Mouse (Mus musculus) regulatory T cell (primary cell): ENCODE measurements around the gene Auh.

Experiments used
- in situ Hi-C: fragments of 300-600 bp; cut with MboI, MseI; formaldehyde crosslinking; loops from one replicate; pipeline ENCODE4 v1.15.1; 2025; ENCODE audit warnings: high pct_unique_total_duplicates

Gene Auh

DNA sequence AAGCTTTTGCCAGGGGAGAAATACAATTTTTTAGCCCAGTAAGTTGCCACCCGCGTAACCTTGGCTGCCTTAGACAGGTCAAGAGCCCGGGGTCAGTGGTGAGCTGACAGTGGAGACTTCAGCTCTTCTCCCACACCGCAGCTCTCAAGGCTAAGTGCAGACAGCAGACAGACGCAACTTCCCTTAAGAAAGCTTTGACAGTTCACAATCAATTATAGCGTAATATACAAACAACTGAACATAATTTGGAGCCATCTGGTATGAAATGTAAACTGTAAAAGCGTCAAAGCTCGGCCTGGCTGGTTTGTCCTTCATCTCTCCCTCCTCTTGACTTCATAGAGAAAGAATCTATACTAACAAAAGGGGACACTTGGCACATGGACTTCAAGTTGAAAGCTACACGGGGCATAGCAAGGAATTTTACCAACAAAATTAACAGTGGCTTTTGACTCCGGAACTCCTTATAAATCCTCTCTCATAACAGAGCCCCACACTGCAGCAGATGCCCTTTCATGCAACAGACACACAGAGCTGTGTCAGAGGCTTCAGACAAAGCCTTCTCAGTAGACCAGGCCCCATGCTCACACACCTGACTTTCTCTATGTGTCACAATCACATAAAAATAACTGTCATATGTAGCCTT is 85.8 kb downstream of the Auh start:
- in situ Hi-C loops: no loop called here

DNA sequence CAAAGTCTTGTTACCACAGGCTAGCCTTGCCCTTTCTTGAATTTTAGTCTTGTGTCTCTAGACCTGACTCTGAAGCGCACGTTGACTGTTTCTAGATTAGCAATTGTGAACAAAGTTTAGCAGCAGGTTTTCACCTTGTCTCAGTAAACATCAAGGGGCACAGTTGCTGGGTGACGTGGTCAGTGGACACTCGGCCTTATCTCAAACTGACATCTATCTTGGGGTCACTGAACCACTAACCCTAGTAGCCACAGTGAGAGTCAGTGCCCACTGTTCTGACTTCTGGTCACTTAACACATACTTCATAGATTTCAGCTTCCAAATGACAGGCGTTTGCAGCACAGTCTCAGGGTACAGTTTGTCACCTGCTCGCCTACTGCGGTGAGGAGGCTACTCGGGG is 93.2 kb downstream of the Auh start:
- in situ Hi-C loops: no loop called here

DNA sequence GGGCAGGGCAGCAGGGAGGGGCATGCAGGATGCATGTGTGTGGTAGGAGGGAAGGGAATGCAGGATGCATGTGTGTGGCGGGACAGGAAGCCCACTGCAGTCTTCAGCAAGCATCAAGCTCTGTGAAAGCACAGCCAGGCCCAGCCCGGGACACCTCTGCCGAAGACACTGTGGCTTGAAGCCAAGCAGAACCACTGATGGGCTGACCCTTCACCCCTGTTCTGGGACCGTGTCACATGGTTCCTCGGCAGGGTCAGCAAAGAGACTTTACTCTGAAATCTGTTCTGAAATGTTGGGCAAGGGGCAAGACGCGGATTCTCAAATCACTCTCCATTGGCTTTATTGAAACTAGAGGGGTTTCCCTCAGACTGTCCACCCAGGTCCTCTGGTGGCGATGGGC is 94.9 kb downstream of the Auh start:
- in situ Hi-C loops: loop anchor here (5.0 kb wide), 1 partner anchor 153 kb away; no protein-coding TSS in a partner anchor

DNA sequence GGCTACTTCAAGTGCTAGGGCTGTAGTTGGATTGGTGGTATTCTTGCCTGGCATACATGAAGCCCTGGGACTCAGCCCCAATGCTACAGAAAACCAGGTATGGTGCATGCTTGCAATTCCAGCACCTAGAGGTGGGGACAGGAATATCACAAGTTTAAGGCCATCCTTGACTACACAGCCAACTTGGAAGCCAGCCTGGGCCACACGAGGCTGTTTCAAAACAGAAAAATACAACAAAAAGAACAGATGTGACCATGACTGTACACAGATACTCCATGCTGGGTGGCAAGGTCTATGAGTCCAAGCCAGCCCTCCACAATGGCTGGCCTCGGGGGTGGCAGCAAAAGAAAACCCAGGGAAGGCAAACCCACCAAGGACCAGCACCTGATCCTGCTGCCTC is 95.7 kb downstream of the Auh start:
- in situ Hi-C loops: loop anchor here (5.0 kb wide), 1 partner anchor 154 kb away; no protein-coding TSS in a partner anchor

DNA sequence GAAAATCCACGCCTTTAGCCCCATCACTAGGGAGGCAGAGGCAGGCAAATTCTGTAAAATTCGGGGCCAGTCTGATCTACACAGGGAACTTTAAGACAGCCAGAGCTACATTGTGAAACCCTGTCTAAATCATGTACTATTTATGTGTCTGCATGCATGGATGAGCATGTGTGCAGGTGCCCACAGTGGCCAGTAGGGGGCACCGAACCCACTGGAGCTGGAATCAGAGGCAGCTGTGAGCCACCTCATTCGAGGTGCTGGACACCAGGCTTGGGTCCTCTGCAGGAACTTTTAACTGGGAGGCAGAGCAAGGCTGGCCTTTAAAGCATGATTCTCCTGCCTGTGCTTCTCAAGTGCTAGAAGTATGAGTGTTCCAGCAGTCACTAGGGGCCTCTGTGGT is 96.3 kb downstream of the Auh start:
- in situ Hi-C loops: loop anchor here (5.0 kb wide), 1 partner anchor 154 kb away; no protein-coding TSS in a partner anchor

DNA sequence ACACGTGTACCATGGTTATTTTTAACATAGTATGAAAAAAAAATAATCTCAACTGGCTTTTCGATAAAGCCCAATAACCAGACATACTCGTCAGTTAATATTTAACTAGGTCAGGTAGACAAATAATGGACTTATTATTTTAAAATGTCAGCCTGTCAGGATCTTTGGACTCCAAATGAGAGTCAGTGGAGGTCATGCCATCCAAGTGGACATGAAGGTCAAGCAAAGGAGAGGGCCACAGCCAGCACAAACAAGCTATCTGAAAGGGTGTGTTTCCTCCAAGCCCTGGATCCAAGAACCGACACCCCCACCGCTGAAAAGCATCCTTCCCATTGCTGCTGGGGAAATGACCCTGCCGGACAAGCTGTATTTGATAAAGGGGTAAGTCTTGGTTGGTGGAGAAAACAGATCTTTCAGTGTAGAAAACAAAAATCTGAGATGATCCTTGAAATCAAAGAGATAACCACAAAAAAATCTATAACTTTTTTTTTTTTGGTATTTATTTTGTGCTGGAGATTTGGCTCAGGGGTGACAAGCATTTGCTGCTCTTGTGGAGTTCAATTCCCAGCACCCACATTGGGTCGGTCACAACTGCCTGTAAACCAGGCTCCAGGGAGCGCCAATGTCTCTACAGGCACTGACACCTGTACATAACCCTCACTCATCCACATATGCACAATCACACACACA is 96.9 kb downstream of the Auh start:
- in situ Hi-C loops: loop anchor here (5.0 kb wide), 1 partner anchor 155 kb away; no protein-coding TSS in a partner anchor

DNA sequence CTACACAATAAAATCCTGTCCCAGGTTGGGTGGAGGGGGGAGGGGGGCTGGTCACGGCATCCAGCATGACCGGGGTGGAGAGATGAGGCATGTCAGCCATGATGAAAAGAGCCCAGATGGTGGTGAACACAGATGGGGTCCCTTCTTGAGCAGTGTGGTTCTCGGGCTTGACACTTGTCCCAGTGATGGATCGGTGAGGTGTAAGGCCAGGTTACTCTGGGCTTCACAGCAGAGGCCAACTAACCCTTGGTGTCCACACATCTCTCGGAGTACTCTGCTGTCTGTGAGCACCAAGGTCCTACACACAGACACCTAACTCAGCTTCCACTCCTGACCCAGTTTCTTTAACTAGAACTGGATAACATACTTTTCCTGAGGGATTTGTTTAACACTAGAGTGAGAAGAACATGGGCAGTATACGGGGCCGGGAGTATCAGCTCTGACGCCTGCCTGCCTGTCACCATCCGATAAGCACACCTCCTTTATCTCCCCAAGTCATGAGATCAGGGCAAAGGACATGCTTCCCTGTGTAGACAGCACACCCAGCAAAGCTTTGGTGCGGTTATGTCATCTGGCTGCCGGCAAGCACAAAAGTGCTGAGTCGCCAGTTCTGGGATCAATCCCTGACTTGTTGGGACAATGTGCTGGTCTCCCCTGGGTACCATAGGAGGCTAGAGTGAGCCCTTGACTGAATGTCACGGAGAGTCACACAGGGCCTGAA is 98.3 kb downstream of the Auh start:
- in situ Hi-C loops: loop anchor here (5.0 kb wide), 1 partner anchor 156 kb away; no protein-coding TSS in a partner anchor

DNA sequence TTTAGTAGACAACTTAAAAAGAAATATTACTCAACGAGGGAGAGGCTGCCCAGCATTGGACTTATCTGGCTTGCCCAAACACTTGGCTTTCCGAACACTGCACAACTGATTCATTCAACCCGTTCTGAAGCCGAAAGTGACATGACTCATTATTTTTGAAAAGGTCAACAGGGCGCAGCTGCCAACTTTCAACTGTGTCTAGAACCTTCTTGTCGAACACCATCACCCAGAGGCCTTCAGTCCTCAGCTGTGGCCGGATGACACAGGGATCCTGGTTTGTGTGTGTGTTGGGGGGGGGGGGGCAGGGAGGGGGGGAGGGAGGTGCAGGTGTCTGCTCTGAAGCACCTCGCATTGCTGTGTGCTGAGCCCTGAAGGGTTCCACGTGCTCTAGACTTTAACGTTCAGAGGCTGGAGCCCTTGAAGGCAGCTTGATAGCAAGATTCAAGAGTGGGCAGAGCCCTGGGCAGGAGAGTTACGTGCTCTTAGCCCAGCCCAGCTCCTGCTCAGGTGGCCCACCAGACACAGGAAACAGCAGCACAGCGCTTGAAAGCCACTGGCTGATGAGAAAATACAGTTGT is 100.4 kb downstream of the Auh start:
- in situ Hi-C loops: no loop called here

DNA sequence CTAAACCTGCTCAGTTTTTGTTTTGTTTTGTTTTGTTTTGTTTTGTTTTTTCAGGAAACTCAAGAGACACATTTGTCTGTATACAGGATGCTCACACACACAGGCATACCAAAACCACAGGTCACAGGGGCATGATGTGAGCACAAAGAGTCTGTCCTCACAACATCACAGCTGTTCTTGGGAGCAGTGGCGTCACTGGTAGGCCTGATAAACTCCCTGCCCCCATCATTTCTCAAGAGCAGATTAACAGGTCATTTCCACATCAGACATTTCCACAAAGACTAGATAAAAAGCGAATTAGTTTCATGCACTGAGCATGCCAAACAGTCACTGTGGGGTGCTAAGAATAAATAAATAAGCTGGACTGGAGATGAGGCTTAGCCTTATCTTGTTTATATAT is 101.3 kb downstream of the Auh start:
- in situ Hi-C loops: no loop called here

DNA sequence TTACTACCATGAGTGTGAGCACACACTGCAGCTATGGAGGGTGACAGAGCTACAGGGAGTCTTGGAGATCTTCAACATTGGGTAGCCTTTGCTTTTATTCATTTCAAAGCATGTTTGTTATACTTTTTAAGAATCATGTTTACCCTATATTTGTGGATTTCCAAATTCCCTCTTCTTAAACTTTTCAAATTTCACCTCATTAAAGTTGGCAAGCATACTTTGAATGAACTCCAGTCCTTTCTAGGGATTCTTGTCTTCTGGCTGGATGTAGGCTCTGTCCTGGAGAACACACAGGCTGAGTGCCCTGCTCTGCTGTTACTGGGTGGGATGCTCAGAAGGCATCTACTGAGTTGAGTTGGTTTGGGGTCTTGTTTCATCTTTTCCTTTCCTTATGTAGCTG is 102.8 kb downstream of the Auh start:
- in situ Hi-C loops: no loop called here

DNA sequence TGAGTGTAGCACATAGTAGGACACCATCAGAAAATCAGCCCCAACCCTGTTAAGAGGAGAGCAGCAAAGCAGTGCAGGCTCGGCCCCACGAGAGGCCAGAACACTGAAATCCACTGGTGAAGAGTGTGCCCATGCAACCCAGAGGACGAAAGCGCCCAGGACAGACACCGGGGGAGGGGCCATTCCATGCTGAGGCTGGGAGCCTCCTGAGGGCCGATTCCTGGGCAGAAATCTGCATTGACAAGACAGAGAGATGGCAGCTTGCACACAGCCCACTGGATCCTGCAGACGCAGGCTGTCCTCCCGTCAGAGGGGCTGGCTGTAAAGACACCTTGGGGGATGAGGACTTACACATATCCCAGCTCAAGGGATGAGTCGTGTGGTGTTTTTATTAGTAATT is 104.7 kb downstream of the Auh start:
- in situ Hi-C loops: no loop called here

DNA sequence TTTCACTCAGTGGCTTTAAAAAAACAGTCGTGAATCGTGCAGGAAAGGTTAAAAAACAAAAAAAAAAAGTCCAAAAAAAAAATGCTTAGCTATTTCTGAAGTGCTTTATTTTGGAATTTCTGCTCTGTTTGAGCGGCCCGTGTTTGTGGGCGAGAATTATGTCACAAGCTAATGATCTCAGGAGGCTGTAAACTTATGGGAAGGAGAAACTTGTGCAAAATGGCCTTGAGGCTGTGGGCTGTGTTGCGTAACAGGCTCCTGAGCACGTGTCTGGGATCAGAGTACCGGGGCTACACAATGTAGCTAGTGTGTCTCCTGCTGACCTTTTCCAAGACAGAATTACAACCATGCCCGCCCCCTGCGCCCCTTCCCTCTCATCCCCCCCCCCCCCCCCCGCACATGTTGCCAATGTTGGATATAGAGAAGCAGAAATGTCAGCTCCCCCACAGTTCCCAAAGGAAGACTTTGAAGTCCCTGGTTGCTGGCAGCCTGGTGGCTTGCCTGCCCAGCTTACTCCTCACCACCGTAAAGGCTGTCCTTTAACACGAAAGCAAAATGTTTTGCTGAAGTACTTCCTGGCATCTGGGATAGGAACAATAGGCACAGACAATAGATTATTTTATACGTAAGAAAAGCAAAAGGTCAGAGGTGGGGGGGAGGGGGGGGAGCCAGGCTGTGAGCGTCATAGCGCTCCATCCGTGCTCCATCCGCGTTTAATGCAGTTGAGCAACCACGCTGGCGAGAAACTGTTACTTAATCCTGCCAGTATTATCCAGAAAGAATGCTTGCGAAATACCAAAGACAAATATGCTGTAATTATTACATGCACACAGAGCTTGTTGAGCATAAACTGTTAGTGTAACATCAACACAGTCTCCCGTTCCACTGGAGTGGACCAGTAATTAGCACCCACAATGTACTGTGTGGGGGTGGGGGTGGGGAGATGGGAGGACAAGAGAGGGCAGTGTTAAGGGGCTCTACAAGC is 107.0 kb downstream of the Auh start:
- in situ Hi-C loops: no loop called here

DNA sequence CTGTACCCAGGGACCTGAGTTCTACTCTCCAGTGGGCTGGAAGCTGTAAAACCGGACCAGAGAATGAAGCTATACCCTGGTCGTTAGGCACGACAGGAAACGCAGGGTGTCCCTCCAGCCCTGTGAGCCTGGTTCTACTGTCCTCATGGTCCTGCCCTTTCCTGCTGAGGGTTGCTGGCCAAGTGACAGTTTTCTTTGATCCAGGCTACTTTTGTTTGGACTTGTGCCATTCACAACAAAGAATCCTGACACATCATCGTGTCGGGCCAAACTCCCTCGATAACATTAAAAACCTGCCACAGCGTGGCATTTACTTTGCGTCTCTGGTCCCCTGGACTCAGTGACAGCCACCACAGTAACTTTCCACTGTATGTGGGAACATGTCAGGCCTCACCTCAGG is 107.9 kb downstream of the Auh start:
- in situ Hi-C loops: no loop called here

DNA sequence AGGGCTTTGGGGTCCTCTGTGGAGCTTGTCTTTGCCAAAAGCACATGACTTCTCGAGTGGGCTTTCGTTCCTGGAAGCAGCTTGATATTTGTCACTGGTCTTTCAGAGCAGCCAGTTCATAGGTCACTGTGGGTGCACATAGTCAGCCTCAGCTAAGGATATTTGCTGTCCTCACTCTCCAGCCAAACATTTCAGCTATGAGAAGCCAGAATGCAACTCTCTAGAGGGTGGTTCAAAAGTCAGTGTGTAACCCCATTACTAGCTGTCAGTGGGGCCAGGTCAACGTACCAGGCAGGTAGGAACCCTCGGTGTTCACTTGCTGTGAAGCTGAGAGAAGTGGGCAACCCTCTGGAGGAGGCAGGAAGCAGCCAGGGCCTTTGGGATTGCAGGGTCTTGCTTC is 109.6 kb downstream of the Auh start:
- in situ Hi-C loops: no loop called here

DNA sequence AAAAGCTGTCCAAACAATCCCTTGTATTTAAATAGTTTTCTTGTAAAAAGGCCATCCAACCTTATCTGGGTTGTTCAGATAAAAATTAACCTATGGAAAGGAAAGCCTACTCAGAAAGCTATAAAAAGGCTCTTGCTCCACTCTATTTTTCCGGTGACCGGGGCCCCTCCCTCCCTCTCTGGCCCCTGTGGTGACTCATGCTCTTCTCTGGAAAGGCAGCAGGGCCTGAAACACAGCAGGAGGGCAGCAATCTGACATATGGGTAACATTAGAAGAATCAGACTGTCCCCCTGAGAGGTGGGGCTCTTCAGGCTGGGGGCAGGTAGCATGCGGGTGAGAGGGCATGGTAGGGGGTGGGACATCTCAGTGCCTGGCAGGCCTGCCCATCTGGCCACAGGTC is 110.7 kb downstream of the Auh start:
- in situ Hi-C loops: no loop called here

DNA sequence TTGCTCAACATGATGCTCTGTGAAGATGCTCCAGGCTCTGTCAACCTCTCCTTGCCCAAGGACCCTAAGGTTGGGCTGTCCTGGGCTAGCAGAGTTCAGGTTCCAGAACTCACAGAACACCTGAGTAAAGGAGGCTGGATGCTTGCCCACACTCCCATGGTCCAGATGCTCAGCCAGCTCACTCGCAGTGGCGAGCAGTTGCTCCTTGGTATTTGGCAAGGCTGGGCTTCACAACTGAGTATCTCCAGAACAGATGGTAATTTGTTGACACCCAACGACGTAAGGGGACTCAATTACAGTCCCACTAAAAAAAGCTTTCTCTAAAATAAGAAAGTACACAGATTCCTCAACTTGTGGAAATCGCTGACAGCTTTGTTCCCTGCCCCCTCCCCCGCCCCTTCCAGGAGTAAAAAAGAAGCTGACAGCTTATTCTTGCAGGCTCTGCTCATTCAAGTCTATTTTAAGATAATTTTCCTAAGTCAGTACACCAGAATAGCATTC is 111.4 kb downstream of the Auh start:
- in situ Hi-C loops: no loop called here

DNA sequence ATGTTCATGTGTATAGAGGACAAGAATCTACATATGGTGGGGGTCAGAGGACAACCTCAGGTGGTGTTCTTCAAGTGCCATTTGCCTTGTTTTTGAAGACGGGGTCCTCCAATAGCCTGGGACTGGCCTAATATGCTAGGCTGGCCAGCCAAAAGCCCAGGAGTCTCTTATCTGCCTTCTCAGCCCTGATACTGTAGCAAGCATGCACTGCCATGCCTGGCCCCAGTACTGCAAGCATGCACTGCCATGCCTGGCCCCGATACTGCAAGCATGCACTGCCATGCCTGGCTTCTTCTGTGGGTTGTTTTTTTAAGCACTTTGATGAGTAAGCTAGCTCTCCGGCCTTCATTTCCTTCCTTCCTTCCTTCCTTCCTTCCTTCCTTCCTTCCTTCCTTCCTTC is 115.7 kb downstream of the Auh start:
- in situ Hi-C loops: no loop called here

DNA sequence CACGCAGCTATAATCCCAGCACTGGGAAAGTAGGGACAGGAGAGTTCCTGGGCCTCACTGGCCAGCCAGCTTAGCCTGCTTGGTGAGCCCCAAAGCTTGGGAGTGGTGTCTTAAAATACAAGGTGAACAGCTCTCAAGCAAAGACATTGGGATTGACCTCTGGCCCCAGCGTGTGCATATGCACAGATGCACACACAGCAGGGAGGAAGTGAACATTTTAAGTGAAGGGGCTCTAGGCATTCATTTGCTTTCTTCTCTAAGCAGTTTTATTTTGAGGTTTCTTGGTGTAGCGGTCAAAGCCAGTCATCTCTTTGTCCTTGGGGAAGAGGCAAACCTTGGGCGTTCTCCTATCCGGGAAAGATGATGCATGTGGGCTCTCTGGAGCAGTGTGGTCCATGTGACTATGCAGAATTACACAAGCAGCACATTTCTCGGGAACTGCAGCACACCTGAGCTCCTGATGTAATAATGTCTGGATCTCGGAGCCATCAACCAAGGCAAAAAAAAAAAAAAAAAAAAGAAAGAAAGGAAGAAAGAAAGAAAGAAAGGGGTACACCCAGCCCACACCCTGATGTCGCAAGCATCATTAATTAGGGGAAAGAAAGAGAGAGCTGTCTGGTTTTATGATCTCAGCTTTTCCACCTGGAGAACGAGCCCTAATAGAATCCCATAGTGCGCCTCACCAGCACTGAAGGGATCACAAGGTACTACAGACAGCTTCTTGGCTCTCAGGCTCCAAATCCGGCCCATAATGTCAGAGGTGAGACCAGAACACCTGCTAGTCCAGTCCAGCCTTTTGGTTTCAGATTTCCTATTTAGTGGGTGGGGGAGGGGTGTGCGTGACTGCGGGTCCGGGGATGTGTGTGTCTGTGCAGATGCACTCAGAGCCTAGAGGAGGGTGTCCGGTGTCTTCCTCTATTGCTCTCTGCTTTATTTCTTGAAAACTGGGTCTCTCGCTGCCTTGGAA is 116.6 kb downstream of the Auh start:
- in situ Hi-C loops: no loop called here

DNA sequence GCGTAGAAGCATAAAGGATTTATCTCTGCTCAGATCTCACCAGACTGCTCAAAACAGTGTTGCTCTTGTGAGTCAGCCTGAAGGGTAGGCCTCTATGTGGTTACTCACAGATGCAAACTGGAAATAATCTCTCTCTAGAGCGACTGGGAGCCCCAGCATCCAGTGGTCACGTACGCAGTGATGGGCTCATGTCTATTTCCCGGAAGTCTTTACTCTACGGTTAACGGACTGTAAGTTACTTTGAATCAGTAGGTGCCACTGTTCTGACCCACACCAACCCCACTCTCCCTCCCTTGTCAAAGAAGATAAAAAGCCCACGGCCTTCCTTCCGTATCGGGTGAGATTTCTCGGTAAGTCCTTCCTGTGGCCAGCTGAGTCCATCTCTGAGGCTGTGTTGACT is 121.8 kb downstream of the Auh start:
- in situ Hi-C loops: no loop called here

DNA sequence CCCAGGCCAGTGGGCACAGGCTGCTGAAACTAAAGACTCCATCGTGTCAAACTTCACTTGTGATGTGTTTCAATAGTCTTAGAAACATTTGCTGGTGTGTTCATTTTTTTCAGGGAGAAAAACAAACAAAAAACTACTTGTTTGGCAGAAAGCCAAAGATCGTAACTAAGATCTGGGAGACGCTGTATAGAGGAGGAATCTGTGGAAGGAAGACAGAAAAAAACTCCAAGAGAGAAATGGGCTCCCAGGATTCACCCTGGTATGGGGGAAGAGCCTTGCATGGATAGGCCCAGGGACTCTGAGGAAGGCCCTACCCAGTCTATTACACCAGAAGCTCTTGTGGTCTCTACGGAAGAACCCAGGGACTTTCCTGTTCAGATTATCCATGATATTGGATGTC is 123.5 kb downstream of the Auh start:
- in situ Hi-C loops: no loop called here
